Mouse (Mus musculus) E14TG2a.4 (cell line): ENCODE data around the gene Fndc5.

Experiments
- CTCF ChIP-seq: conservative IDR thresholded peaks from 2 replicates; pipeline ENCODE4 v1.5.1; 2014; ENCODE audit warnings: low read length
- NANOG ChIP-seq: IDR thresholded peaks from 2 replicates; pipeline ENCODE4 v1.6.1; 2014; ENCODE audit warnings: borderline replicate concordance, low read length, mixed read lengths
- POU5F1 ChIP-seq: IDR thresholded peaks from 2 replicates; pipeline ENCODE4 v1.6.1; 2014; ENCODE audit warnings: low read length, borderline replicate concordance

DNA sequence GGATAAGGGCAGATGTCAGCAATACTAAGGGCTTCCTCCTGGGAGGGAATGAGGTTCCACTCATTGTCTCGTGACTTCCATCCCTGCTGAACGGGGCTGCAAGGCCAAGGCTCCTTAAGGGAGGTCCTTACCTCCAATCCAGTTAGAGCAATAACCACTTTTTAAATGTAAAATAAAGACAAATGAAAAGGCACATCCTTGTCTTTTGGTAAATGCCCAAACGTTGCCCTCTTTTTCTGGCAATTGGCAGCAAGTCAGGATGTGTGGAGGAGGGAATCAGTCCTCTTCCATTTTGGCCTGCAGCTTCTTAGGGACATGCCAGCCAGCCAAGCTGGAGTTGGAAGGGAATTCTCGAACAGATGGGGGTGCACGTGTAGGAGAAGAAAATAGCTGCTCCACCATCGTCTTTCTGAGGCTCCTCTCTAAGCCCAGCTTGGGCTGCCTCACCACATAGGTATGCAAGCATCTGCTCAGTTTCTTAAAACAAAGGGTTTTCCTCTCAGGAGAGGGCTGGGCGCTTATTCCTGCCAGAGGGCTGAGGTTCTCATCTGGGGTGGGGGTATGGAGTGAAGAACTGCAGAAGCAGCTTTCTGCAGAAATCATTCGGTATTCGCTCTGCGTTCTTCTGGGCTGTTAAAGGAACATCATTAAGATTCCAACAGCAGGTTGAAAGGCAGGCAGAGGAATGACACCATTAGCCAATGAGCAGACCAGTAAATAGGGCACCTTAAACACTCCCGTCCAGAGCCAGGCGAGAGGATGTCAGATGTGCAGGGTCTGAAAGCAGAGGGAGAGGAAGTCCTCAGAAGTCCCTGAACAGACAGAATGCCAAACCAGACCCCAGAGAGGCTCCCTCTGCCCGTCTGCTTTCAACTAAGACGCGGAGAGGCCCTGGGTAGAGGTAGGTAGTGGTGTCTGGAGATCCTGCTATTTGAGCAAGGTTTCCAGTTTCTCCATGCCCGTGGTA, 7.9 kb downstream of the Fndc5 start:
- TF ChIP-seq CTCF (no peak), NANOG (no peak), POU5F1 (no peak)
